27 mouse cellular contexts compared by ENCODE assay signal in genomic region chr4:137580299-137580698, GRCm38 (mm10). TPM values are rescaled to one million over a fixed set of nuclear protein-coding genes. Genes with fewer than 3 reads are reported as not detected.
A peak's percentile ranks its signal among the peaks of the same experiment; 100 is the strongest.
DNase-seq lines count a peak whose midpoint lies in the region; ATAC-seq and TF ChIP-seq lines count a peak whose summit lies in the region.
"Had no signal": no experiment of that assay in that cellular context is flagged by ENCODE, and none has a peak within 500 bp of the region (broad histone marks: within the 10 kb centered on the region; RNA-seq: fewer than 3 reads in every experiment).

No protein-coding gene starts in this region.

- TF ChIP-seq CTCF in kidney, postnatal 0 days (IDR thresholded peaks at IDR 0.05; ENCODE audit: low read depth) = no peak
- no peak for TF ChIP-seq CTCF in stomach, postnatal 0 days (IDR thresholded peaks at IDR 0.05; ENCODE audit: low read depth)

- no peaks in the 10 kb centered on the region for H3K36me3 ChIP-seq in kidney, postnatal 0 days (ENCODE audit: insufficient read depth, low read length)
- H3K36me3 ChIP-seq in stomach, embryonic 14.5 days (ENCODE audit: control insufficient read depth, insufficient read depth, low read length) = no peaks in the 10 kb centered on the region
- H3K36me3 ChIP-seq in stomach, postnatal 0 days (ENCODE audit: control insufficient read depth, insufficient read depth, low read length) = no peaks in the 10 kb centered on the region
- H3K36me3 ChIP-seq in ES-E14 (ENCODE audit: control insufficient read depth, insufficient read depth, low read length, poor library complexity, severe bottlenecking) = no peaks in the 10 kb centered on the region
- H3K36me3 ChIP-seq in stomach, embryonic 16.5 days (ENCODE audit: control insufficient read depth, insufficient read depth, low read length) = no peaks in the 10 kb centered on the region
- no peaks in the 10 kb centered on the region for H3K36me3 ChIP-seq in liver, embryonic 12.5 days
- H3K36me3 ChIP-seq in intestine, embryonic 15.5 days = no peaks in the 10 kb centered on the region
- H3K36me3 ChIP-seq: embryonic facial prominence, embryonic 10.5 days; embryonic facial prominence, embryonic 12.5 days; forebrain, embryonic 15.5 days; G1E had no signal

- in situ Hi-C loops in ES-E14 (cut with MboI; ENCODE audit: low sequenced_read_pairs in 2 of 2, unreplicated experiment in 2 of 2) = no loop called here

- DNase-seq in kidney, postnatal 0 days (ENCODE audit: low spot score) = peak; percentile 41
- no peak for DNase-seq in kidney, postnatal 10 days
- DNase-seq in stomach, postnatal 0 days (ENCODE audit: low spot score) = no peak
- DNase-seq in ES-E14 (ENCODE audit: low read depth, low spot score) = no peak
- DNase-seq: adrenal gland, adult 8-10 months; adrenal gland, postnatal 14 days; adrenal gland, postnatal 36 days; cerebellum, adult 11-12 months; cerebellum, adult 2 months; cerebellum, adult 9-10 months; cerebellum, postnatal 10 days; cerebellum, postnatal 25 days; forebrain, postnatal 0 days had no signal

- no peak overlapping the region for H3K4me2 ChIP-seq in kidney, postnatal 0 days (ENCODE audit: low read length)
- H3K4me2 ChIP-seq in stomach, embryonic 14.5 days (replicated peaks; ENCODE audit: low read depth, low read length) = no peak overlapping the region
- H3K4me2 ChIP-seq in stomach, postnatal 0 days (replicated peaks; ENCODE audit: low read depth) = no peak overlapping the region
- no peak overlapping the region for H3K4me2 ChIP-seq in stomach, embryonic 16.5 days (ENCODE audit: low read depth, low read length)
- no peak overlapping the region for H3K4me2 ChIP-seq in liver, embryonic 12.5 days
- H3K4me2 ChIP-seq in intestine, embryonic 15.5 days (replicated peaks) = no peak overlapping the region
- H3K4me2 ChIP-seq: embryonic facial prominence, embryonic 12.5 days; forebrain, embryonic 13.5 days; forebrain, embryonic 15.5 days had no signal

- peaks cover 4% of the 10 kb centered on the region; the same call in 1 of the 2 replicates for H3K4me1 ChIP-seq in kidney, postnatal 0 days (replicated peaks; ENCODE audit: insufficient read depth, low read length)
- no peaks in the 10 kb centered on the region for H3K4me1 ChIP-seq in stomach, embryonic 14.5 days (ENCODE audit: control insufficient read depth, insufficient read depth, low read length)
- H3K4me1 ChIP-seq in stomach, postnatal 0 days (replicated peaks; ENCODE audit: control insufficient read depth, insufficient read depth) = no peaks in the 10 kb centered on the region
- peaks cover 0 to 5% of the 10 kb centered on the region in 2 experiments; a peak in 1 of 4 replicates for H3K4me1 ChIP-seq in ES-E14 (ENCODE audit: control insufficient read depth in 2 of 2, insufficient read depth in 2 of 2, low read length in 2 of 2, poor library complexity in 1 of 2)
- 0 out of 2 replicates have a peak, but pooled peaks cover 3% of the 10 kb centered on the region for H3K4me1 ChIP-seq in stomach, embryonic 16.5 days (ENCODE audit: control insufficient read depth, insufficient read depth, low read length)
- H3K4me1 ChIP-seq in liver, embryonic 12.5 days = 0 out of 2 replicates have a peak, but pooled peaks cover 7% of the 10 kb centered on the region
- H3K4me1 ChIP-seq in intestine, embryonic 15.5 days (replicated peaks) = peaks cover 10% of the 10 kb centered on the region; the same call in 1 of the 2 replicates
- H3K4me1 ChIP-seq: forebrain, embryonic 13.5 days had no signal

- ATAC-seq in kidney, postnatal 0 days (replicated peaks; ENCODE audit: low FRiP score, low read depth) = no peak
- no peak for ATAC-seq in stomach, embryonic 14.5 days (ENCODE audit: insufficient number of reproducible peaks, insufficient read depth, low FRiP score, low read depth)
- no peak for ATAC-seq in stomach, postnatal 0 days (ENCODE audit: low FRiP score, low TSS enrichment)
- no peak for ATAC-seq in stomach, embryonic 16.5 days (ENCODE audit: insufficient read depth, low FRiP score)
- no peak for ATAC-seq in liver, embryonic 12.5 days
- no peak for ATAC-seq in intestine, embryonic 15.5 days
- ATAC-seq: activated CD4-positive, CD25-positive, alpha-beta regulatory T cell, adult 4 months; CD4-positive, CD25-positive, alpha-beta regulatory T cell, adult 4 months; forebrain, embryonic 13.5 days; forebrain, embryonic 15.5 days; forebrain, postnatal 0 days; Patski had no signal

- no peaks in the 10 kb centered on the region for H3K9me3 ChIP-seq in kidney, postnatal 0 days (replicated peaks; ENCODE audit: low read length)
- H3K9me3 ChIP-seq in stomach, embryonic 14.5 days (ENCODE audit: control insufficient read depth, low read depth, low read length) = no peaks in the 10 kb centered on the region
- no peaks in the 10 kb centered on the region for H3K9me3 ChIP-seq in stomach, postnatal 0 days (ENCODE audit: control insufficient read depth, low read length)
- H3K9me3 ChIP-seq in ES-E14 (ENCODE audit: control insufficient read depth, insufficient read depth, low read depth, low read length) = no peaks in the 10 kb centered on the region
- no peaks in the 10 kb centered on the region for H3K9me3 ChIP-seq in stomach, embryonic 16.5 days (replicated peaks; ENCODE audit: control insufficient read depth, low read length)
- no peaks in the 10 kb centered on the region for H3K9me3 ChIP-seq in liver, embryonic 12.5 days (replicated peaks)
- H3K9me3 ChIP-seq in intestine, embryonic 15.5 days = no peaks in the 10 kb centered on the region
- H3K9me3 ChIP-seq: embryonic facial prominence, embryonic 10.5 days; embryonic facial prominence, embryonic 12.5 days; forebrain, embryonic 13.5 days; forebrain, embryonic 15.5 days; G1E had no signal

- H3K9ac ChIP-seq in kidney, postnatal 0 days (ENCODE audit: low read depth, low read length) = no peak overlapping the region
- H3K9ac ChIP-seq in stomach, embryonic 14.5 days (replicated peaks; ENCODE audit: low read depth, low read length) = no peak overlapping the region
- no peak overlapping the region for H3K9ac ChIP-seq in stomach, postnatal 0 days (ENCODE audit: low read length)
- no peak overlapping the region for H3K9ac ChIP-seq in ES-E14 (ENCODE audit: insufficient read depth, low read depth, low read length, poor library complexity, severe bottlenecking)
- no peak overlapping the region for H3K9ac ChIP-seq in stomach, embryonic 16.5 days (ENCODE audit: low read length)
- H3K9ac ChIP-seq in liver, embryonic 12.5 days = no peak overlapping the region
- no peak overlapping the region for H3K9ac ChIP-seq in intestine, embryonic 15.5 days
- H3K9ac ChIP-seq: embryonic facial prominence, embryonic 12.5 days; forebrain, embryonic 13.5 days; forebrain, embryonic 15.5 days; forebrain, postnatal 0 days had no signal

- H3K4me3 ChIP-seq in kidney, postnatal 0 days (replicated peaks; ENCODE audit: low read depth, low read length) = no peak overlapping the region
- H3K4me3 ChIP-seq in stomach, embryonic 14.5 days (ENCODE audit: low read depth, low read length) = no peak overlapping the region
- H3K4me3 ChIP-seq in stomach, postnatal 0 days (ENCODE audit: low read depth, low read length) = no peak overlapping the region
- H3K4me3 ChIP-seq in ES-E14 (ENCODE audit: insufficient read depth in 1 of 2, low read depth in 1 of 2, low read length in 2 of 2, poor library complexity in 1 of 2, severe bottlenecking in 1 of 2) = no peak overlapping the region
- no peak overlapping the region for H3K4me3 ChIP-seq in stomach, embryonic 16.5 days (replicated peaks; ENCODE audit: low read length)
- H3K4me3 ChIP-seq in liver, embryonic 12.5 days = no peak overlapping the region
- no peak overlapping the region for H3K4me3 ChIP-seq in intestine, embryonic 15.5 days (replicated peaks)
- H3K4me3 ChIP-seq: embryonic facial prominence, embryonic 10.5 days; embryonic facial prominence, embryonic 12.5 days; forebrain, embryonic 13.5 days; forebrain, embryonic 15.5 days had no signal

- no peak for TF ChIP-seq EP300 in stomach, postnatal 0 days (optimal IDR thresholded peaks at IDR 0.05)

- no peak overlapping the region for H3K27ac ChIP-seq in kidney, postnatal 0 days
- H3K27ac ChIP-seq in stomach, embryonic 14.5 days (ENCODE audit: low read length) = peak overlapping the region; percentile 33; the same call in 1 of the 2 replicates
- H3K27ac ChIP-seq in stomach, postnatal 0 days (replicated peaks) = no peak overlapping the region
- H3K27ac ChIP-seq in ES-E14 (ENCODE audit: insufficient read depth, low read depth, low read length, poor library complexity, severe bottlenecking) = no peak overlapping the region
- 0 out of 2 replicates have a peak overlapping the region, but pooled peaks have one; percentile 43 for H3K27ac ChIP-seq in stomach, embryonic 16.5 days (ENCODE audit: low read length)
- H3K27ac ChIP-seq in liver, embryonic 12.5 days = no peak overlapping the region
- H3K27ac ChIP-seq in intestine, embryonic 15.5 days = no peak overlapping the region
- H3K27ac ChIP-seq: embryonic facial prominence, embryonic 10.5 days; embryonic facial prominence, embryonic 12.5 days; forebrain, embryonic 13.5 days; forebrain, embryonic 15.5 days had no signal

- H3K27me3 ChIP-seq in kidney, postnatal 0 days (ENCODE audit: insufficient read depth, low read length) = no peaks in the 10 kb centered on the region
- H3K27me3 ChIP-seq in stomach, embryonic 14.5 days (ENCODE audit: control insufficient read depth, insufficient read depth, low read length) = no peaks in the 10 kb centered on the region
- H3K27me3 ChIP-seq in stomach, postnatal 0 days (ENCODE audit: control insufficient read depth, insufficient read depth, low read length) = no peaks in the 10 kb centered on the region; the same call in 1 of the 2 replicates
- H3K27me3 ChIP-seq in stomach, embryonic 16.5 days (ENCODE audit: control insufficient read depth, insufficient read depth, low read length) = no peaks in the 10 kb centered on the region
- H3K27me3 ChIP-seq in liver, embryonic 12.5 days (replicated peaks) = peaks cover 46% of the 10 kb centered on the region
- peaks cover 6% of the 10 kb centered on the region; the same call in 1 of the 2 replicates for H3K27me3 ChIP-seq in intestine, embryonic 15.5 days (replicated peaks)
- H3K27me3 ChIP-seq: Patski had no signal

- 65% methylated on average over 2 of the region's 2 CpGs for WGBS in kidney, postnatal 0 days
- 62% methylated on average over 2 of the region's 2 CpGs for WGBS in stomach, embryonic 14.5 days
- 65% methylated on average over 2 of the region's 2 CpGs for WGBS in stomach, postnatal 0 days
- 53% methylated on average over 2 of the region's 2 CpGs for WGBS in stomach, embryonic 16.5 days
- 59% methylated on average over 2 of the region's 2 CpGs for WGBS in liver, embryonic 12.5 days (ENCODE audit: insufficient replicate concordance)
- WGBS in intestine, embryonic 15.5 days = 74% methylated on average over 2 of the region's 2 CpGs

RNA-seq across cellular contexts. Expression of gene Ldlrad2, which starts 5.9 kb away (rescaled TPM):
- not detected in 2 replicates for polyA plus RNA-seq in kidney, postnatal 0 days (2015; fragmentation: Nextera tagmentation; extraction: Ambion mirVana)
- polyA plus RNA-seq in stomach, embryonic 14.5 days (2014; fragmentation: Nextera tagmentation; extraction: Ambion mirVana) = not detected in 2 replicates
- polyA plus RNA-seq in stomach, postnatal 0 days (2015; fragmentation: Nextera tagmentation; extraction: Ambion mirVana) = not detected in 2 replicates
- not detected in 2 replicates for total RNA-seq in ES-E14 (2012; rRNA removed)
- not detected in 2 replicates for polyA plus RNA-seq in stomach, embryonic 16.5 days (2015; fragmentation: Nextera tagmentation; extraction: Ambion mirVana)
- not detected in 2 replicates for polyA plus RNA-seq in liver, embryonic 12.5 days (2016; fragmentation: Nextera tagmentation; extraction: Ambion mirVana)
- not detected in 2 replicates for polyA plus RNA-seq in intestine, embryonic 15.5 days (2015; fragmentation: Nextera tagmentation; extraction: Ambion mirVana)
- total RNA-seq: adrenal gland, adult 8-10 months; adrenal gland, postnatal 14 days; adrenal gland, postnatal 36 days; forebrain, postnatal 0 days; G1E had no signal
- polyA plus RNA-seq: activated CD4-positive, CD25-positive, alpha-beta regulatory T cell, adult 4 months; CD4-positive, CD25-positive, alpha-beta regulatory T cell, adult 4 months; cerebellum, adult 2 months; cortical plate, adult 2 months; embryonic facial prominence, embryonic 10.5 days; embryonic facial prominence, embryonic 12.5 days; forebrain, embryonic 11.5 days; forebrain, embryonic 13.5 days; forebrain, postnatal 0 days; G1E; Patski had no signal

RNA-seq across cellular contexts. Expression of gene Usp48, which starts 13.3 kb away (rescaled TPM):
- 40.4 and 49.2 TPM in 2 replicates for polyA plus RNA-seq in kidney, postnatal 0 days (2015; fragmentation: Nextera tagmentation; extraction: Ambion mirVana)
- polyA plus RNA-seq in stomach, embryonic 14.5 days (2014; fragmentation: Nextera tagmentation; extraction: Ambion mirVana) = 83.9 and 86.8 TPM in 2 replicates
- 30.0 and 35.4 TPM in 2 replicates for polyA plus RNA-seq in stomach, postnatal 0 days (2015; fragmentation: Nextera tagmentation; extraction: Ambion mirVana)
- total RNA-seq in ES-E14 (2012; rRNA removed) = 161 and 173 TPM in 2 replicates
- polyA plus RNA-seq in stomach, embryonic 16.5 days (2015; fragmentation: Nextera tagmentation; extraction: Ambion mirVana) = 55.8 and 58.3 TPM in 2 replicates
- polyA plus RNA-seq in liver, embryonic 12.5 days (2016; fragmentation: Nextera tagmentation; extraction: Ambion mirVana) = 50.5 and 56.7 TPM in 2 replicates
- polyA plus RNA-seq in intestine, embryonic 15.5 days (2015; fragmentation: Nextera tagmentation; extraction: Ambion mirVana) = 61.2 and 62.0 TPM in 2 replicates

Comparison
In these comparisons a context has a peak if more than half of its experiments do, and no peak if none do; other contexts are left out.
1. H3K27ac ChIP-seq: peak in stomach, embryonic 14.5 days (single experiment) and stomach, embryonic 16.5 days (single experiment); none in kidney, postnatal 0 days (single experiment), stomach, postnatal 0 days (single experiment), ES-E14 (single experiment), liver, embryonic 12.5 days (single experiment) and intestine, embryonic 15.5 days (single experiment).